Mouse (Mus musculus) liver, adult 2 months (tissue): ENCODE measurements around the gene Thg1l.

Source experiments
- CTCF ChIP-seq: fragments of 200-500 bp; IDR thresholded peaks from 2 replicates; pipeline ENCODE4 v1.5.1; 2011; ENCODE audit warnings: low read depth, low read length, control low read depth
- POLR2A ChIP-seq: fragments of 200-500 bp; IDR thresholded peaks from 2 replicates; pipeline ENCODE4 v1.6.1; 2011; ENCODE audit warnings: low read length, control low read depth; ENCODE audit not compliant: insufficient read depth; ENCODE audit errors: extremely low read depth

- TF ChIP-seq CTCF (no peak), POLR2A (no peak)
These were observed 54.9 kb downstream of the Thg1l start for GRCm38 (mm10) chr11:45900233-45901015.
